Mouse (Mus musculus): ENCODE data around the gene Vasn. TPM values are rescaled to one million over a fixed set of nuclear protein-coding genes. Genes with fewer than 3 reads are reported as not detected.

The Vasn gene
- total and polyA plus RNA-seq, 3 experiments = 2.0 to 5.0 (median 2.2) TPM

- TF ChIP-seq ZMIZ1 (IDR thresholded peaks at IDR 0.05; ENCODE audit: low read depth, low read length) (no peak), HCFC1 (IDR thresholded peaks at IDR 0.05; ENCODE audit: low read depth, low read length) (no peak), JUND (conservative IDR thresholded peaks at IDR 0.05; ENCODE audit: low read depth, low read length) (no peak), CHD1 (IDR thresholded peaks at IDR 0.05; ENCODE audit: low read depth, low read length) (no peak), E2F4 (IDR thresholded peaks at IDR 0.05; ENCODE audit: insufficient replicate concordance, low read depth, low read length) (no peak), GABPA (IDR thresholded peaks at IDR 0.05; ENCODE audit: insufficient replicate concordance, low read depth, low read length) (no peak), NELFE (IDR thresholded peaks at IDR 0.05; ENCODE audit: low read depth, low read length) (no peak), MAX (IDR thresholded peaks at IDR 0.05; ENCODE audit: low read length) (no peak), ELF1 (IDR thresholded peaks at IDR 0.05; ENCODE audit: low read depth, low read length) (no peak), POLR2A (IDR thresholded peaks at IDR 0.05; ENCODE audit: low read depth, low read length) (no peak), TBP (conservative IDR thresholded peaks at IDR 0.05; ENCODE audit: low read depth, low read length) (no peak), BHLHE40 (IDR thresholded peaks at IDR 0.05; ENCODE audit: low read depth, low read length) (no peak), MAZ (IDR thresholded peaks at IDR 0.05; ENCODE audit: low read depth, low read length) (no peak)
- Histone ChIP-seq H3K4me3 (replicated peaks in 1 of 3; ENCODE audit: low read depth in 2 of 3, low read length in 2 of 3, poor library complexity in 1 of 3) (peak overlapping the region; percentile 73 to 98 (median 95)), H3K79me2 (replicated peaks; ENCODE audit: control insufficient read depth, extremely low read depth, insufficient read depth, poor library complexity, severe bottlenecking) (peaks cover 36% of the 10 kb centered on the region), H3K9ac (ENCODE audit: insufficient read depth, low read depth) (peak overlapping the region; percentile 81), H3K36me3 (replicated peaks in 1 of 2; ENCODE audit: control insufficient read depth in 1 of 2, insufficient read depth in 1 of 2, low read length in 1 of 2) (peaks cover 26 to 70% of the 10 kb centered on the region in 2 experiments), H3K27ac (ENCODE audit: insufficient read depth, low read depth) (no peak overlapping the region), H3K27me3 (replicated peaks) (no peaks in the 10 kb centered on the region), H3K9me3 (replicated peaks; ENCODE audit: low read length) (no peaks in the 10 kb centered on the region), H3K4me2 (ENCODE audit: insufficient read depth, low read depth, poor library complexity, severe bottlenecking) (peak overlapping the region; percentile 75), H3K4me1 (ENCODE audit: control insufficient read depth in 1 of 2, insufficient read depth in 2 of 2) (peaks cover 13 to 51% of the 10 kb centered on the region in 2 experiments)
- dilution Hi-C loops (cut with MboI; ENCODE audit: extremely low pct_ligation_motif_present, extremely low pct_unique_long_range_greater_than_20kb, low sequenced_read_pairs) (no loop called here), in situ Hi-C loops (cut with MboI; ENCODE audit: low pct_ligation_motif_present, low pct_unique_long_range_greater_than_20kb, low sequenced_read_pairs) (no loop called here)
- no peak for DNase-seq (ENCODE audit: extremely low read depth)
Observed at GRCm38 (mm10) chr16:4624074-4624473, 15.7 kb upstream of the Vasn start.

- Histone ChIP-seq H3K4me1 (ENCODE audit: control insufficient read depth in 1 of 2, insufficient read depth in 2 of 2) (peaks cover 13 to 51% of the 10 kb centered on the region in 2 experiments), H3K27me3 (replicated peaks) (no peaks in the 10 kb centered on the region), H3K9me3 (replicated peaks; ENCODE audit: low read length) (no peaks in the 10 kb centered on the region), H3K79me2 (replicated peaks; ENCODE audit: control insufficient read depth, extremely low read depth, insufficient read depth, poor library complexity, severe bottlenecking) (peaks cover 31% of the 10 kb centered on the region), H3K36me3 (replicated peaks in 1 of 2; ENCODE audit: control insufficient read depth in 1 of 2, insufficient read depth in 1 of 2, low read length in 1 of 2) (peaks cover 30 to 71% of the 10 kb centered on the region in 2 experiments), H3K4me2 (ENCODE audit: insufficient read depth, low read depth, poor library complexity, severe bottlenecking) (peak within 1 kb of the TSS; percentile 75), H3K27ac (ENCODE audit: insufficient read depth, low read depth) (peak within 1 kb of the TSS; percentile 26; the same call in 1 of the 2 replicates), H3K4me3 (replicated peaks in 1 of 3; ENCODE audit: low read depth in 2 of 3, low read length in 2 of 3, poor library complexity in 1 of 3) (peak within 1 kb of the TSS; percentile 73 to 98 (median 95)), H3K9ac (ENCODE audit: insufficient read depth, low read depth) (peak within 1 kb of the TSS; percentile 81)
- DNase-seq (ENCODE audit: extremely low read depth) = peak; percentile 96
- dilution Hi-C loops (cut with MboI; ENCODE audit: extremely low pct_ligation_motif_present, extremely low pct_unique_long_range_greater_than_20kb, low sequenced_read_pairs) (no loop called here), in situ Hi-C loops (cut with MboI; ENCODE audit: low pct_ligation_motif_present, low pct_unique_long_range_greater_than_20kb, low sequenced_read_pairs) (loop anchor here (25.0 kb wide), 1 partner anchor 513 kb away; the partner anchor contains the start of genes Ppl and Sec14l5)
- peak; percentile 97 for TF ChIP-seq CHD2 (IDR thresholded peaks at IDR 0.05; ENCODE audit: low read length)
- TF ChIP-seq MAZ (IDR thresholded peaks at IDR 0.05; ENCODE audit: low read depth, low read length) = no peak
- no peak for TF ChIP-seq USF1 (IDR thresholded peaks at IDR 0.05; ENCODE audit: low read depth, low read length)
- no peak for TF ChIP-seq SMC3 (IDR thresholded peaks at IDR 0.05; ENCODE audit: low read depth, low read length)
- TF ChIP-seq ZC3H11A (IDR thresholded peaks at IDR 0.05; ENCODE audit: low read depth, low read length) = no peak
- peak; percentile 97 for TF ChIP-seq POLR2AphosphoS2 (IDR thresholded peaks at IDR 0.05; ENCODE audit: low read depth, low read length)
- no peak for TF ChIP-seq MEF2A (IDR thresholded peaks at IDR 0.05; ENCODE audit: borderline replicate concordance, low read depth, low read length)
- peak; percentile 66; the same call in 1 of the 2 replicates for TF ChIP-seq MYC (IDR thresholded peaks at IDR 0.05; ENCODE audit: low read depth, low read length)
- TF ChIP-seq NELFE (IDR thresholded peaks at IDR 0.05; ENCODE audit: low read depth, low read length) = peak; percentile 94
- TF ChIP-seq UBTF (IDR thresholded peaks at IDR 0.05; ENCODE audit: low read depth, low read length) = peak; percentile 96
- TF ChIP-seq NRF1 (IDR thresholded peaks at IDR 0.05; ENCODE audit: low read depth, low read length) = peak; percentile 90
- TF ChIP-seq ZNF384 (IDR thresholded peaks at IDR 0.05; ENCODE audit: low read depth, low read length) = no peak
- no peak for TF ChIP-seq SIN3A (IDR thresholded peaks at IDR 0.05; ENCODE audit: low read length)
- TF ChIP-seq IRF4 (IDR thresholded peaks at IDR 0.05; ENCODE audit: low read depth, low read length) = peak; percentile 59; the same call in 1 of the 2 replicates
- TF ChIP-seq JUN (IDR thresholded peaks at IDR 0.05; ENCODE audit: insufficient read depth, low read depth, low read length) = no peak
- no peak for TF ChIP-seq PAX5 (IDR thresholded peaks at IDR 0.05; ENCODE audit: low read length)
- TF ChIP-seq CHD1 (IDR thresholded peaks at IDR 0.05; ENCODE audit: low read depth, low read length) = no peak
- TF ChIP-seq MXI1 (IDR thresholded peaks at IDR 0.05; ENCODE audit: low read depth, low read length) = peak; percentile 66; the same call in 1 of the 2 replicates
- peak; percentile 92 for TF ChIP-seq POLR2A (IDR thresholded peaks at IDR 0.05; ENCODE audit: low read depth, low read length)
- TF ChIP-seq CTCF (conservative IDR thresholded peaks at IDR 0.05 in 1 of 2, IDR thresholded peaks at IDR 0.05 in 1 of 2; ENCODE audit: low read depth in 2 of 2, low read length in 2 of 2) = no peak
- TF ChIP-seq TCF12 (IDR thresholded peaks at IDR 0.05; ENCODE audit: low read depth, low read length) = peak; percentile 76
- 0 out of 2 replicates have a peak, but pooled peaks have one; percentile 67 for TF ChIP-seq KAT2A (IDR thresholded peaks at IDR 0.05; ENCODE audit: insufficient replicate concordance, low read length)
- 0 out of 2 replicates have a peak, but pooled peaks have one; percentile 47 for TF ChIP-seq TBP (conservative IDR thresholded peaks at IDR 0.05; ENCODE audit: low read depth, low read length)
- TF ChIP-seq ZMIZ1 (IDR thresholded peaks at IDR 0.05; ENCODE audit: low read depth, low read length) = peak; percentile 95
Observed at GRCm38 (mm10) chr16:4624481-4625110, 15.1 kb upstream of the Vasn start, which contains the start of gene Pam16. Pam16 (minus strand) TSS chr16:4624988.

All from CH12.LX (cell line).